Mouse (Mus musculus) MEL (cell line): ENCODE measurements at regions not wholly inside any gene's neighbourhood (a gene's known extent, or its start where the extent isn't known, plus 50 kb on each side); places are given as distances from the start of the nearest gene placed in this dataset.

Experiments used
- DNase-seq: peaks from one replicate; pipeline ENCODE4 v3.0.0; 2011; ENCODE audit warnings: low read depth, low spot score
- H3K27ac ChIP-seq: 2 replicates; pipeline ENCODE4 v1.5.1; 2012; ENCODE audit warnings: low read depth, mild to moderate bottlenecking, control low read depth, low read length, moderate library complexity; ENCODE audit not compliant: control insufficient read depth
- H3K27me3 ChIP-seq, 2 experiments: fragments of 150-350 bp in 1 of 2; sonication (generic) in 1 of 2; 2 replicates each; pipeline ENCODE4 v1.6.1; 2012; ENCODE audit warnings: low read length in 2 of 2, mild to moderate bottlenecking in 2 of 2, improper control_type of control experiment in 1 of 2, moderate library complexity in 1 of 2; ENCODE audit not compliant: insufficient read depth in 2 of 2, control insufficient read depth in 1 of 2
- H3K36me3 ChIP-seq, 2 experiments: 2 replicates each; pipeline ENCODE4 v1.6.1; 2012 to 2014; ENCODE audit warnings: low read length in 2 of 2, improper control_type of control experiment in 1 of 2, inconsistent platforms in 1 of 2, mild to moderate bottlenecking in 1 of 2; ENCODE audit not compliant: insufficient read depth in 2 of 2, control insufficient read depth in 1 of 2
- H3K4me1 ChIP-seq, 2 experiments: fragments of 150-350 bp in 1 of 2; sonication (generic) in 1 of 2; 2 replicates each; pipeline ENCODE4 v1.6.1; 2012; ENCODE audit warnings: low read length in 2 of 2, improper control_type of control experiment in 1 of 2, mild to moderate bottlenecking in 1 of 2; ENCODE audit not compliant: insufficient read depth in 2 of 2, control insufficient read depth in 1 of 2
- H3K4me3 ChIP-seq, 2 experiments: fragments of 150-350 bp in 1 of 2; sonication (generic) in 1 of 2; 2 replicates each; pipeline ENCODE4 v1.5.1; 2012; ENCODE audit warnings: low read depth in 2 of 2, low read length in 2 of 2, mild to moderate bottlenecking in 2 of 2, moderate library complexity in 2 of 2, control low read depth in 1 of 2, improper control_type of control experiment in 1 of 2; ENCODE audit not compliant: control insufficient read depth in 1 of 2, insufficient read depth in 1 of 2
- H3K79me2 ChIP-seq: 2 replicates; pipeline ENCODE4 v1.6.1; 2012; ENCODE audit warnings: mild to moderate bottlenecking, low read length, moderate library complexity; ENCODE audit not compliant: control insufficient read depth, poor library complexity, insufficient read depth
- H3K9ac ChIP-seq: 2 replicates; pipeline ENCODE4 v1.6.1; 2012; ENCODE audit warnings: low read depth, mild to moderate bottlenecking, control low read depth, low read length, moderate library complexity; ENCODE audit not compliant: control insufficient read depth, poor library complexity, severe bottlenecking
- H3K9me3 ChIP-seq: fragments of 150-350 bp; sonication (generic); replicated peaks from 2 replicates; pipeline ENCODE4 v1.6.1; 2012; ENCODE audit warnings: mild to moderate bottlenecking, low read length, improper control_type of control experiment, moderate library complexity; ENCODE audit not compliant: insufficient read depth
- BHLHE40 ChIP-seq: IDR thresholded peaks from 2 replicates; pipeline ENCODE4 v1.6.1; 2012; ENCODE audit warnings: low read depth, mild to moderate bottlenecking, inconsistent platforms, low read length, improper control_type of control experiment, borderline replicate concordance
- CHD1 ChIP-seq: IDR thresholded peaks from 2 replicates; pipeline ENCODE4 v1.6.1; 2012; ENCODE audit warnings: low read depth, mild to moderate bottlenecking, inconsistent platforms, low read length, improper control_type of control experiment
- CTCF ChIP-seq, 3 experiments: IDR thresholded peaks in 2 of 3; conservative IDR thresholded peaks in 1 of 3; 2 replicates each; pipeline ENCODE4 v1.5.1; 2011 to 2012; ENCODE audit warnings: low read length in 3 of 3, low read depth in 2 of 3, mild to moderate bottlenecking in 2 of 3, improper control_type of control experiment in 1 of 3, inconsistent platforms in 1 of 3, mixed read lengths in 1 of 3, moderate library complexity in 1 of 3; ENCODE audit not compliant: control insufficient read depth in 1 of 3, insufficient read depth in 1 of 3, poor library complexity in 1 of 3, severe bottlenecking in 1 of 3
- ELF1 ChIP-seq: IDR thresholded peaks from 2 replicates; pipeline ENCODE4 v1.6.1; 2014; ENCODE audit warnings: low read depth, mild to moderate bottlenecking, inconsistent platforms, low read length, improper control_type of control experiment, moderate library complexity
- EP300 ChIP-seq, 2 experiments: IDR thresholded peaks; 2 replicates each; pipeline ENCODE4 v1.6.1; 2011; ENCODE audit warnings: improper control_type of control experiment in 2 of 2, low read length in 2 of 2, low read depth in 1 of 2, mild to moderate bottlenecking in 1 of 2
- HCFC1 ChIP-seq: IDR thresholded peaks from 2 replicates; pipeline ENCODE4 v1.6.1; 2012; ENCODE audit warnings: low read depth, mild to moderate bottlenecking, inconsistent platforms, low read length, improper control_type of control experiment, moderate library complexity
- MXI1 ChIP-seq: IDR thresholded peaks from 2 replicates; pipeline ENCODE4 v1.6.1; 2011; ENCODE audit warnings: mild to moderate bottlenecking, low read depth, low read length, improper control_type of control experiment
- MYB ChIP-seq: IDR thresholded peaks from 2 replicates; pipeline ENCODE4 v1.6.1; 2011; ENCODE audit warnings: mild to moderate bottlenecking, low read depth, low read length, improper control_type of control experiment
- MYC ChIP-seq: IDR thresholded peaks from 2 replicates; pipeline ENCODE4 v1.6.1; 2011; ENCODE audit warnings: low read depth, mild to moderate bottlenecking, low read length, improper control_type of control experiment, moderate library complexity
- POLR2AphosphoS5 ChIP-seq: IDR thresholded peaks from 2 replicates; pipeline ENCODE4 v1.6.1; 2012; ENCODE audit warnings: low read depth, borderline replicate concordance, mild to moderate bottlenecking, inconsistent platforms, low read length, moderate library complexity, mixed read lengths
- RAD21 ChIP-seq: IDR thresholded peaks from 2 replicates; pipeline ENCODE4 v1.6.1; 2011; ENCODE audit warnings: mild to moderate bottlenecking, low read depth, low read length, improper control_type of control experiment
- RCOR1 ChIP-seq: IDR thresholded peaks from 2 replicates; pipeline ENCODE4 v1.6.1; 2012; ENCODE audit warnings: low read depth, mild to moderate bottlenecking, inconsistent platforms, low read length, improper control_type of control experiment
- SIN3A ChIP-seq: IDR thresholded peaks from 2 replicates; pipeline ENCODE4 v1.6.1; 2012; ENCODE audit warnings: low read length, improper control_type of control experiment, inconsistent platforms
- SMC3 ChIP-seq: IDR thresholded peaks from 2 replicates; pipeline ENCODE4 v1.6.1; 2011; ENCODE audit warnings: low read depth, low read length, improper control_type of control experiment
- TAL1 ChIP-seq: IDR thresholded peaks from 2 replicates; pipeline ENCODE4 v1.6.1; 2012; ENCODE audit warnings: mild to moderate bottlenecking, inconsistent platforms, low read length, moderate library complexity, mixed read lengths
- TCF12 ChIP-seq: IDR thresholded peaks from 2 replicates; pipeline ENCODE4 v1.6.1; 2014; ENCODE audit warnings: low read depth, mild to moderate bottlenecking, inconsistent platforms, low read length, improper control_type of control experiment, moderate library complexity
- UBTF ChIP-seq: IDR thresholded peaks from 2 replicates; pipeline ENCODE4 v1.6.1; 2012; ENCODE audit warnings: low read depth, mild to moderate bottlenecking, inconsistent platforms, low read length, improper control_type of control experiment, moderate library complexity, borderline replicate concordance; ENCODE audit not compliant: insufficient read depth
- ZNF384 ChIP-seq: IDR thresholded peaks from 2 replicates; pipeline ENCODE4 v1.6.1; 2012; ENCODE audit warnings: low read depth, mild to moderate bottlenecking, inconsistent platforms, low read length, improper control_type of control experiment

GRCm38 (mm10) chr7:121579497-121579896 is 127.6 kb downstream of the Usp31 start:
- no peaks in the 10 kb centered on the region for H3K4me1 ChIP-seq
- no peaks in the 10 kb centered on the region for H3K36me3 ChIP-seq
- H3K27ac ChIP-seq = no peak overlapping the region
- DNase-seq = no peak
- H3K9me3 ChIP-seq = no peaks in the 10 kb centered on the region
- H3K4me3 ChIP-seq = no peak overlapping the region
- H3K27me3 ChIP-seq = no peaks in the 10 kb centered on the region
- H3K9ac ChIP-seq = no peak overlapping the region
- no peaks in the 10 kb centered on the region for H3K79me2 ChIP-seq
- TF ChIP-seq MYC = no peak
- TF ChIP-seq SMC3 = no peak

GRCm38 (mm10) chr7:121572681-121573335 is 134.2 kb downstream of the Usp31 start:
- no peak overlapping the region for H3K4me3 ChIP-seq
- H3K27me3 ChIP-seq = no peaks in the 10 kb centered on the region
- no peaks in the 10 kb centered on the region for H3K9me3 ChIP-seq
- no peak overlapping the region for H3K9ac ChIP-seq
- H3K79me2 ChIP-seq = no peaks in the 10 kb centered on the region
- H3K4me1 ChIP-seq = no peaks in the 10 kb centered on the region
- TF ChIP-seq TCF12 (no peak), HCFC1 (no peak), RAD21 (no peak), SMC3 (no peak), ZNF384 (no peak), SIN3A (no peak), CHD1 (no peak), BHLHE40 (no peak), CTCF (IDR thresholded peaks at IDR 0.05 in 2 of 3, conservative IDR thresholded peaks at IDR 0.05 in 1 of 3; ENCODE audit: control insufficient read depth in 1 of 3, insufficient read depth in 1 of 3, low read depth in 2 of 3, low read length in 3 of 3, poor library complexity in 1 of 3, severe bottlenecking in 1 of 3) (no peak), UBTF (no peak), EP300 (IDR thresholded peaks at IDR 0.05; ENCODE audit: low read depth in 1 of 2, low read length in 2 of 2) (no peak), TAL1 (no peak), RCOR1 (no peak), MYB (no peak), POLR2AphosphoS5 (no peak), MXI1 (no peak), ELF1 (no peak)
- H3K36me3 ChIP-seq = no peaks in the 10 kb centered on the region
- DNase-seq = no peak
- H3K27ac ChIP-seq = no peak overlapping the region
